Mouse (Mus musculus): ENCODE data around the gene Cluh. TPM values are rescaled to one million over a fixed set of nuclear protein-coding genes. Genes with fewer than 3 reads are reported as not detected.

Cluh gene
- total RNA-seq, 2 experiments from 2014 or later: 35.3 to 74.4 TPM

GRCm38 (mm10) chr11:74671839-74672238, 22.5 kb downstream of the Cluh start:
- ATAC-seq (replicated peaks; ENCODE audit: poor library complexity, severe bottlenecking): no peak

GRCm38 (mm10) chr11:74672901-74673513, 23.7 kb downstream of the Cluh start:
- no peak for ATAC-seq (replicated peaks; ENCODE audit: poor library complexity, severe bottlenecking)

GRCm38 (mm10) chr11:74673561-74673960, 24.3 kb downstream of the Cluh start:
- ATAC-seq (replicated peaks; ENCODE audit: poor library complexity, severe bottlenecking): no peak

- no peak for ATAC-seq (replicated peaks; ENCODE audit: poor library complexity, severe bottlenecking)
Measured at GRCm38 (mm10) chr11:74674713-74675112, 25.4 kb downstream of the Cluh start.

- no peak for ATAC-seq (replicated peaks; ENCODE audit: poor library complexity, severe bottlenecking)
Measured at GRCm38 (mm10) chr11:74675156-74675555, 25.9 kb downstream of the Cluh start.

GRCm38 (mm10) chr11:74692151-74692550, 42.9 kb downstream of the Cluh start:
- ATAC-seq (replicated peaks; ENCODE audit: poor library complexity, severe bottlenecking): no peak

- no peak for ATAC-seq (replicated peaks; ENCODE audit: poor library complexity, severe bottlenecking)
Measured at GRCm38 (mm10) chr11:74699505-74699904, 50.2 kb downstream of the Cluh start.

- ATAC-seq (replicated peaks; ENCODE audit: poor library complexity, severe bottlenecking): no peak
Measured at GRCm38 (mm10) chr11:74704068-74704467, 54.8 kb downstream of the Cluh start.

GRCm38 (mm10) chr11:74708781-74709180, 59.5 kb downstream of the Cluh start:
- no peak for ATAC-seq (replicated peaks; ENCODE audit: poor library complexity, severe bottlenecking)

- no peak for ATAC-seq (replicated peaks; ENCODE audit: poor library complexity, severe bottlenecking)
Measured at GRCm38 (mm10) chr11:74710671-74711070, 61.4 kb downstream of the Cluh start.

- ATAC-seq (replicated peaks; ENCODE audit: poor library complexity, severe bottlenecking): no peak
Measured at GRCm38 (mm10) chr11:74715971-74716525, 66.8 kb downstream of the Cluh start.

Other genes starting within 250 kb of the Cluh start
- 1.1 and 3.2 TPM in 2 replicates for gene Rap1gap2, start 38.6 kb upstream of the Cluh start, total RNA-seq (2014; fragmentation: Nextera tagmentation)
- gene Rap1gap2, start 38.6 kb upstream of the Cluh start, total RNA-seq (2017): 0.78 and 0.82 TPM in 2 replicates
- not detected in 2 replicates for gene Ccdc92b, start 29.9 kb upstream of the Cluh start, total RNA-seq (2014; fragmentation: Nextera tagmentation)
- not detected in 2 replicates for gene Ccdc92b, start 29.9 kb upstream of the Cluh start, total RNA-seq (2017)
- gene Pafah1b1, start 75.2 kb downstream of the Cluh start, total RNA-seq (2014; fragmentation: Nextera tagmentation): 35.1 and 40.4 TPM in 2 replicates
- gene Pafah1b1, start 75.2 kb downstream of the Cluh start, total RNA-seq (2017): 54.1 and 77.2 TPM in 2 replicates
- gene Mettl16, start 121.3 kb downstream of the Cluh start, total RNA-seq (2014; fragmentation: Nextera tagmentation): 16.2 and 18.0 TPM in 2 replicates
- 43.8 and 47.0 TPM in 2 replicates for gene Mettl16, start 121.3 kb downstream of the Cluh start, total RNA-seq (2017)
- 14.4 and 20.2 TPM in 2 replicates for gene Mnt, start 181.4 kb downstream of the Cluh start, total RNA-seq (2014; fragmentation: Nextera tagmentation)
- gene Mnt, start 181.4 kb downstream of the Cluh start, total RNA-seq (2017): 5.3 and 6.0 TPM in 2 replicates
- 6.7 and 8.9 TPM in 2 replicates for gene Sgsm2, start 247.6 kb downstream of the Cluh start, total RNA-seq (2014; fragmentation: Nextera tagmentation)
- 2.8 and 3.0 TPM in 2 replicates for gene Sgsm2, start 247.6 kb downstream of the Cluh start, total RNA-seq (2017)
- 52.4 and 58.6 TPM in 2 replicates for gene Tsr1, start 248.6 kb downstream of the Cluh start, total RNA-seq (2014; fragmentation: Nextera tagmentation)
- 87.9 and 96.7 TPM in 2 replicates for gene Tsr1, start 248.6 kb downstream of the Cluh start, total RNA-seq (2017)

Measured in granulocyte monocyte progenitor cell, adult 5-6 weeks (primary cell).